Mouse (Mus musculus): ENCODE results near the gene Phlpp1.

DNA sequence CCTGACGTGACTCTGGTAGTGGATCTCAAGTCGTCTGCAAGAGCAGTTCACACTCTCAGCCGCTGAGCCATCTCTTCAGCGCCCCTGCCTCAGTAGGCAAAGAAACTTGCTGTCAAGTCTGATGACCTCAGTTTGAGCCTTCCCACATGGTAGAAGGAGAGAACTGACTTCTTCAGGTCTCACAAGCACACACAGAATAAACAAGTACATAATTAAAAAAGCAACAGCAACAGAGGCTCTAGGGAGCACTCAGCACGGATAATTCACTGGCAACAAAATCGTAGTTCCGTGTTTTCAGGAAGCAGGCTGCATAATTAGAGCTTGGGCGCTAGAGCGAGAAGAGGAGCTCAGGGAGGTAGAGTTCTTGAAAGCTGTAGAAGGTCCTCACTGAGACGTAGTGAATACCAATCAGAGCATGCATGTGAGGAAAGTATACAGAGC, 103.0 kb downstream of the Phlpp1 start:
- TF ChIP-seq CTCF (IDR thresholded peaks at IDR 0.05; ENCODE audit: low read depth) (no peak), EP300 (IDR thresholded peaks at IDR 0.05; ENCODE audit: low read depth) (no peak)
